Mouse (Mus musculus) right cerebral cortex, postnatal 10 days (tissue): ENCODE measurements around the gene Tmem240.
"Not testable (repeated sequence)": the region's sequence is repeated elsewhere in the genome, so short reads cannot be mapped to it uniquely, and the experiment has no call there.

Experiments used
- DNase-seq, 2 experiments: peaks; one replicate each; pipeline ENCODE4 v3.0.0; 2021; ENCODE audit warnings: low spot score in 2 of 2

The Tmem240 gene

GRCm38 (mm10) chr4:155734350-155734941, at the start of gene Tmem240:
Gene Tmem240 (plus strand): TSS chr4:155734800.
- DNase-seq = peak; percentile 96

GRCm38 (mm10) chr4:155687764-155688163, 46.8 kb upstream of the Tmem240 start:
- not testable (repeated sequence) for DNase-seq

DNA sequence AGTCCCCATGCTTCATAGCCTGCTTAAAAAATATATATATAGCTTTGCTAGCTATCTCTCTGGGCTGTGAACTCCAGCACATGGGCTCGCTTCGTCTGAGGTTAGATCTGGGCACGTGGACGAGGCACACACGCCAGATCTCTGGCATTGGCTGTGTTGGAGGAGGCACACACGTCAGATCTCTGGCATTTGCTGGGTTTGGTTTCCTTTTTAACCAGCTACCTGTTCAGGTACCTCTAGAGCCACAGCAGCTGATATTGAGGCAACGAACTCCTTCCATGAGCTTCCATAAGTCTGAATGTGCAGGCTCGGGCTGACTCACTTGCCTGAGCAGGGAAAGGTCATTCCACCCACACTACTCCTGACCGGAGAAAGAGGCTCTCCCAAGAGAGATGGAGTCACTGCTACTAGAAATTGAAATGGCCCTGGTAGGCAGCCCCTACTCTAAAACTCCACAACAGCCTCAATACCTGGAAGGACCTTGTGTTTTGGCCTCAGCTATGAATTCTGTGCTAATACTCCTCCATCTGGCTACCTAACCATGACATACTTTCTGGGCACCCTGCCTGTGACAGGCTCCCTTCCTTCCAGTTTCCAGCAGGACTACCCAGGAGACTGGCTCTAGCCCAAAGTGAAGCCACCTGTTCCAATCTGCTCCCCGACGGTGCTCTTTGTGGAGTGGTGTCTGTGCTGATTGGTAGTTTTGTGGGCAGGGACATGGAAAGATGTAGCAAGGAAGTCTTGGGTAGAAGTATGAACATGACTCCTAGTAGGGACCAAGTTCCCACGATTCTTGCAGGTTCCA, 43.8 kb upstream of the Tmem240 start:
- DNase-seq = peak; percentile 69 to 71

DNA sequence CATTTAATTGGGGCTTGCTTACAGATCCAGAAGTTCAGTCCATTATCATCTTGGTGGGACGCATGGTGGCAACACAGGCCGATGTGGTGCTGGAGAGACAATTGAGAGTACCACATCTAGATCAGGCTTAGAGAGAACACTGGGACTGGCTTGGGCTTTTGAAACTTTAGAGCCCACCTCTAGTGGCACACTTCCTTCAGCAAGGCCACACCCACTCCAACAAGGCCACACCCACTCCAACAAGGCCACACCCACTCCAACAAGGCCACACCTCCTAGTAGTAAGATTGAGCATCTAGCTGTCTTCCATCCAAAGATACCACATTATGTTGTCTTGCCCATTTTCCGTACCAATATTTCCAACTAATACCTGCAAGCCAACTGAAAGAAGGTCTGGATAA, 42.2 kb upstream of the Tmem240 start:
- no peak for DNase-seq

DNA sequence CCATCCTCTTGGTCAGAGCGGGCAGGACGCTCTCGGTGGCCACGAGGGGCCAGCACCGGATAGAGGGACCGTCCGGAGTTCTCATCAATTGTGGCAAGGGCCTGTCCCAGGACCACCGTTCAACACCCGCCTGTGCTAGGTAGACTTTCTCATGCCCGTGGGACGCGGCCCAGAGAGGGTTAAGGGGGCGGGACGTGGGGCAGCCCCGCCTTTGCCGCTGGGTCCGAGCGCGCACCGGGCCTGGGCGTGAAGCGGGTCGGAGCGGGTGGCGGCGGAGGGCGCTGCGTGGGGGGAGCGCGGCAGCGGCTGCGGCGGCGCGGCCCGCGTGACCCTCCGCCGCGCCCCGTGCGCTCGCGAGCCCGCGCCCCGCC, 40.5 kb upstream of the Tmem240 start, which contains the start of gene Fndc10:
Gene Fndc10 (plus strand): TSS at position 232 of the 371 bp plus-strand sequence.
- DNase-seq = peak; percentile 86

DNA sequence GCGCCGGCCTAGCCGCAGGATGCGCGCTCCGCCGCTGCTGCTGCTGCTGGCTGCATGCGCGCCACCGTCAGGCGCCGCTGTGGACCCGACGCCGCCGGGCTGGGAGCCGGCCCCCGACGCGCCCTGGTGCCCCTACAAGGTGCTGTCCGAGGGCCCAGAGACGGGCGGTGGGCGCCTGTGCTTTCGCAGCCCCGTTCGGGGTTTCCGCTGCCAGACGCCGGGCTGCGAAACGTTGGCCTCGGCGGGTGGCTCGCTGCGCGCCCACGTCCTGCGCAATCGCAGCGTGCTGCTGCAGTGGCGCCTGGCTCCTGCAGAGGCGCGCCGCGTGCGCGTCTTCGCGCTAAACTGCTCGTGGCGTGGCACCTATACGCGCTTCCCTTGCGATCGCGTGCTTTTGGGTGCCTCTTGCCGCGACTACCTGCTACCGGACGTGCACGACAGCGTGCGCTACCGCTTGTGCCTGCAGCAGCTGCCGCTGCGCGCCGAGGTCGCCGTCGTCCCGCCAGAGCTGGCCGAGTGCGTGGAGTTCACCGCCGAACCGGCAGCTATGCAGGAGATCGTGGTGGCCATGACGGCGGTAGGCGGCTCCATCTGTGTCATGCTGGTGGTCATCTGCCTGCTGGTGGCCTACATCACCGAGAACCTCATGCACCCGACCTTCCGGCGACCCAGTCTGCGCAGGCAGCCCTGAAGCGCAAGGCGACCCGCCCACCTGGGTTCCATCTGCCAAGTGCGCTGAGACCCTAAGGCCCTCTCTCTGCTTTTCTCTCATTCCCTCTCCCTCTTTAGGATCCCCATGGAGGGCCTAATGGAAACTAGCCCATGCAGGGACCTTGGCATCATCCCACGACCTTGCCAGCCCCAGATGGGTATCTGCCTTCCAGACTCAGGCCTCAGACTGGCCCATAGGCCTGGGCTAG, 39.9 kb upstream of the Tmem240 start:
- DNase-seq = peak; percentile 86 to 90

DNA sequence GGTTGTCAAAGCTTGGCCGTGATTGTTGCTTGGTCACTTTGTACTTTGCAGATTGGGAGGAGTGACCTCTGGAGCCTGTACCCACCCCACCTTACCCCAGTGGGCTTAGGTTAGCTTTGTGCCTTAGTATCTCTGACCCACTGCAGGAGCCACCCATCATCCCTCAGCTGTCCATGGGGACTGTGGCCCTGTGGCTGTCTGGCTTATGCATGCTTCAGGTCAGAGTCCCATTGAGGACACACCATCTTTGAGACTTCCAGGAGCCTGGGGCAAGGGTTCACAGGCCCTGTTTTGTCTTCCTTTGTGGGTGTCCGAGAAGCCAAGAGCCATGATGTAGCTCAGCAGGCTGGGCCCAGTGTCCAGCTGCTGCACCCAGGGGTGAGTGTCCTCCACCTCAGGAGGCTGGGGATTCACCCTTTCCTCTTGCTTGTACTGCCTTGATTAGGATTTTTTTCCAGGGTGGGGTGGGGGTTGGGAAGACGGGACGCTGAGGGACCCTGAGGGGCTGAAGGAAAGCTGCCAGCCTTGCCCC, 39.0 kb upstream of the Tmem240 start:
- peak in 1 of 2 experiments; percentile 33 for DNase-seq

- peak in 1 of 2 experiments; percentile 41 for DNase-seq
These were observed 38.0 kb upstream of the Tmem240 start for GRCm38 (mm10) chr4:155696261-155697255.

- DNase-seq = no peak
These were observed 34.2 kb upstream of the Tmem240 start for GRCm38 (mm10) chr4:155700425-155700824.

DNA sequence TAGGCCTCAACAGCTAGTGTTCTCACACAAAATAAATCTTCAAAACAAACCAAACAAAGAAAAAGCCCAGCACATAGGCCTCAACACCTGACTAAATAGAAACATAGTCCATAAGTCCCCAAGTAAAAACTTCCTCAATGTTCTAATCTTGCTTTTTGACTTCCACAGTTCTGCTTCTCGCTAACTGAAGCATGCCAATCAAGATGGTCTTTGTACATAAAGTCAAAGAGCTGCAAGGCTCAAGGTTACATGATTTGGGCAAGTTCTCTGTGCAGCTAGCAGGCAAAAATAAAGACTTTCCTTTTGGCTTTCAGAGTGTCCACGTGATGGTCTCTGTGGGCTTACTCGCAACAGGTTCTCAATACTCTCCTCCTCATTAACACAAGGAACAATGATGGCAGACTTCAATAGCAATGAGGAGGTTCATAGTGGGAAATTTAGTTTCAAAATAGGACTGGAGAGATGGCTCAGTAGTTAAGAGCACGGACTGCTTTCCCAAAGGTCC, 31.1 kb upstream of the Tmem240 start:
- DNase-seq = no peak

DNA sequence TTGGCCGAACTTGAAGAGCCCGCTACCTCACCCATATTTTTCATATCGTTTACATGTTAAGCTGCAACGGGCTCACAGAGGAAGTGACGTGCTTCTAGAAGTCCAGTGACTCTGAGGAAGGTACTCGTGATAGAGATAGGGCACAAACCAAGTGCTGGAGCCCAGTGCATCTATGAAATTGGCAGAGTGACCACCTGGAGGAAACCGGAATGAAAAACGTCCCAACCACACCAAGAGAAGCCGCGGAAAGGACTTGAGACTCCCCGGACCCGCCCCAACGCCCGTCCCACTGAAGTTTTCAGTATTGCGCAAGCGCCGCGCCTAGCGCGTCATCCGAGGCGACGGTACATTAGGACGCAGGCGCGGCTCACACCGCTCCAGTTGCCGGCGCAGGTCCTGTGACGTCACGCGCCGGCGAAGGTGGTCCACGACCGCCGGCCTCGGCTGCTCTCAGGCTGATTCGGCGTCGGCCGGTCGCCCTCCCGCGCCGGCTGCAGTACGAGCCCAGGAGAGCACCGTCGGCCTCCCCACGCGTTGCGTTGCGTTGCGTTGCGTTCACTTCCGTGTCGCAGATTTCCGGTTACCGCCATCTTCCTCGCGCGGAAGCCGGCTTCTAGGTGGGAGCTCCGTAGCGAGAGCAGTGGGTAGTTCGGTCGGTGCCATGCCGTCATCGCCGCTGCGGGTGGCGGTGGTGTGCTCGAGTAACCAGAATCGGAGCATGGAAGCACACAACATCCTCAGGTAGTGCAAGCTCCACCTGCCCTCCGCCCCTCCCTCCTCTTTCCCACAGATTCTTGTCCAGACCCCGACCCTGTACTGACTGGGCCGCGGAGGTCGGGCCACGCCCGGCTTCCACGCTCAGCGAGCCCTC, 29.6 kb upstream of the Tmem240 start, which contains the start of gene Ssu72:
Gene Ssu72 (plus strand): TSS at position 80 of the 871 bp plus-strand sequence.
- DNase-seq = peak; percentile 96 to 97

GRCm38 (mm10) chr4:155705592-155705929, 29.0 kb upstream of the Tmem240 start:
- no peak for DNase-seq

GRCm38 (mm10) chr4:155708582-155708981, 26.0 kb upstream of the Tmem240 start:
- DNase-seq = no peak

- no peak for DNase-seq
These were observed 25.6 kb upstream of the Tmem240 start for GRCm38 (mm10) chr4:155708988-155709387.

DNA sequence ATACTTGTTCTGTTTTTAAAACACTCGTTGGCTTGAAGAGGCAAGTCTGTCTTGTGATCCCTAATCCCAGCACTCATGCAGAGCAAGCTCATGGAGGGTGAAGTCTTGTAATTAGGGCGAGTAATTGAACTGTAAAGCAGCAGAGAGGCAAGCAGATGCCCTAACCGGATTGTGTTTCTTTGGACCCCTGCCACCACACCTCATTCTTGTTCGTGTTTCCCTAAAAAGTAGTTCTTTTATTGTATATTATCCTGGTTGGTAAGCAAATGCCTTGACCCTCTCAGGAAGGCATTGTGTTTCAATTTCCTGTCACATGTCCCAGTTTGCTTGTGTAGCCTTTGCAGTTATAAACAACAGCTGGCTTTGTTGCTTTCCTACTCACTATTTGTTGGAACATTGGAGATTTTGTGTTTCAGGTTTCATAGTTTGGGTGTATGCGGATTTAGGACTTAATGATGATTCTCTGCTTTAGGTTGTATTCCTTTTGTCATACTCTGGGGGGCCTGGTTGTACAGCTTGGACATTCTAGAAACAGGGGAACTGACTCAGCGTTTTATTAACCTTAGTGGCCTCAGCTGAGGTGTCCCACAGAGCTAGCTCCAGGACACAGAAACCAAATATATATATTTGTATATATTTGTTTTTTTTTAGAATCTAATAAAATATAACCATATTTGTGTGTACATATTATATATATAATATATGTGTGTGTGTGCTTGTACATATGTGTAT, 23.9 kb upstream of the Tmem240 start:
- no peak for DNase-seq

GRCm38 (mm10) chr4:155721668-155722083, 12.9 kb upstream of the Tmem240 start:
- DNase-seq = no peak

GRCm38 (mm10) chr4:155727993-155728392, 6.6 kb upstream of the Tmem240 start:
- no peak for DNase-seq

- DNase-seq = no peak
These were observed 1.3 kb upstream of the Tmem240 start for GRCm38 (mm10) chr4:155733267-155733666.
